Mouse (Mus musculus): ENCODE measurements at regions not wholly inside any gene's neighbourhood (a gene's known extent, or its start where the extent isn't known, plus 50 kb on each side); places are given as distances from the start of the nearest gene placed in this dataset.

GRCm38 (mm10) chr5:141054991-141055390 lies 54.6 kb upstream of the Card11 start:
- DNase-seq (ENCODE audit: low read depth, low spot score), result no peak
- no peaks in the 10 kb centered on the region for H3K27me3 ChIP-seq (ENCODE audit: control insufficient read depth, insufficient read depth, low read length, poor library complexity, severe bottlenecking)
- H3K36me3 ChIP-seq (ENCODE audit: control insufficient read depth, insufficient read depth, low read length, poor library complexity, severe bottlenecking), result no peaks in the 10 kb centered on the region

- Histone ChIP-seq H3K27me3 (ENCODE audit: control insufficient read depth, insufficient read depth, low read length, poor library complexity, severe bottlenecking) (no peaks in the 10 kb centered on the region), H3K36me3 (ENCODE audit: control insufficient read depth, insufficient read depth, low read length, poor library complexity, severe bottlenecking) (no peaks in the 10 kb centered on the region)
- peak; percentile 85 for DNase-seq (ENCODE audit: low read depth, low spot score)
These were observed 55.4 kb upstream of the Card11 start for GRCm38 (mm10) chr5:141055596-141056343.

GRCm38 (mm10) chr5:141058141-141058540 lies 57.8 kb upstream of the Card11 start:
- no peaks in the 10 kb centered on the region for H3K27me3 ChIP-seq (ENCODE audit: control insufficient read depth, insufficient read depth, low read length, poor library complexity, severe bottlenecking)
- H3K36me3 ChIP-seq (ENCODE audit: control insufficient read depth, insufficient read depth, low read length, poor library complexity, severe bottlenecking), result no peaks in the 10 kb centered on the region
- DNase-seq (ENCODE audit: low read depth, low spot score), result no peak

- Histone ChIP-seq H3K36me3 (ENCODE audit: control insufficient read depth, insufficient read depth, low read length, poor library complexity, severe bottlenecking) (no peaks in the 10 kb centered on the region), H3K27me3 (ENCODE audit: control insufficient read depth, insufficient read depth, low read length, poor library complexity, severe bottlenecking) (no peaks in the 10 kb centered on the region)
- DNase-seq (ENCODE audit: low read depth, low spot score), result no peak
These were observed 58.5 kb upstream of the Card11 start for GRCm38 (mm10) chr5:141058863-141059262.

- Histone ChIP-seq H3K36me3 (ENCODE audit: control insufficient read depth, insufficient read depth, low read length, poor library complexity, severe bottlenecking) (no peaks in the 10 kb centered on the region), H3K27me3 (ENCODE audit: control insufficient read depth, insufficient read depth, low read length, poor library complexity, severe bottlenecking) (no peaks in the 10 kb centered on the region)
- no peak for DNase-seq (ENCODE audit: low read depth, low spot score)
These were observed 61.8 kb upstream of the Card11 start for GRCm38 (mm10) chr5:141062144-141062543.

GRCm38 (mm10) chr5:141067561-141067960 lies 67.2 kb upstream of the Card11 start:
- peak; percentile 29 for DNase-seq (ENCODE audit: low read depth, low spot score)
- Histone ChIP-seq H3K36me3 (ENCODE audit: control insufficient read depth, insufficient read depth, low read length, poor library complexity, severe bottlenecking) (no peaks in the 10 kb centered on the region), H3K27me3 (ENCODE audit: control insufficient read depth, insufficient read depth, low read length, poor library complexity, severe bottlenecking) (no peaks in the 10 kb centered on the region)

GRCm38 (mm10) chr5:141074457-141074856 lies 74.1 kb upstream of the Card11 start:
- no peak for DNase-seq (ENCODE audit: low read depth, low spot score)
- H3K36me3 ChIP-seq (ENCODE audit: control insufficient read depth, insufficient read depth, low read length, poor library complexity, severe bottlenecking), result no peaks in the 10 kb centered on the region

GRCm38 (mm10) chr5:141076158-141076557 lies 75.8 kb upstream of the Card11 start:
- peak; percentile 23 for DNase-seq (ENCODE audit: low read depth, low spot score)
- no peaks in the 10 kb centered on the region for H3K36me3 ChIP-seq (ENCODE audit: control insufficient read depth, insufficient read depth, low read length, poor library complexity, severe bottlenecking)
- H3K27me3 ChIP-seq (ENCODE audit: control insufficient read depth, insufficient read depth, low read length, poor library complexity, severe bottlenecking), result no peaks in the 10 kb centered on the region

More at GRCm38 (mm10) chr5:141074457-141074856, 74.1 kb upstream of the Card11 start:
- no peaks in the 10 kb centered on the region for H3K27me3 ChIP-seq (ENCODE audit: control insufficient read depth, insufficient read depth, low read length, poor library complexity, severe bottlenecking)

- peak; percentile 71 for DNase-seq (ENCODE audit: low read depth, low spot score)
- Histone ChIP-seq H3K36me3 (ENCODE audit: control insufficient read depth, insufficient read depth, low read length, poor library complexity, severe bottlenecking) (no peaks in the 10 kb centered on the region), H3K27me3 (ENCODE audit: control insufficient read depth, insufficient read depth, low read length, poor library complexity, severe bottlenecking) (no peaks in the 10 kb centered on the region)
These were observed 76.6 kb upstream of the Card11 start for GRCm38 (mm10) chr5:141076942-141077341.

GRCm38 (mm10) chr5:141080896-141081295 lies 80.5 kb upstream of the Card11 start:
- DNase-seq (ENCODE audit: low read depth, low spot score), result peak; percentile 76
- no peaks in the 10 kb centered on the region for H3K27me3 ChIP-seq (ENCODE audit: control insufficient read depth, insufficient read depth, low read length, poor library complexity, severe bottlenecking)

GRCm38 (mm10) chr5:141084056-141084730 lies 83.8 kb upstream of the Card11 start:
- H3K36me3 ChIP-seq (ENCODE audit: control insufficient read depth, insufficient read depth, low read length, poor library complexity, severe bottlenecking), result no peaks in the 10 kb centered on the region
- no peaks in the 10 kb centered on the region for H3K27me3 ChIP-seq (ENCODE audit: control insufficient read depth, insufficient read depth, low read length, poor library complexity, severe bottlenecking)
- DNase-seq (ENCODE audit: low read depth, low spot score), result peak; percentile 69

More at GRCm38 (mm10) chr5:141080896-141081295, 80.5 kb upstream of the Card11 start:
- H3K36me3 ChIP-seq (ENCODE audit: control insufficient read depth, insufficient read depth, low read length, poor library complexity, severe bottlenecking), result no peaks in the 10 kb centered on the region

GRCm38 (mm10) chr5:141084746-141085145 lies 84.4 kb upstream of the Card11 start:
- Histone ChIP-seq H3K36me3 (ENCODE audit: control insufficient read depth, insufficient read depth, low read length, poor library complexity, severe bottlenecking) (no peaks in the 10 kb centered on the region), H3K27me3 (ENCODE audit: control insufficient read depth, insufficient read depth, low read length, poor library complexity, severe bottlenecking) (no peaks in the 10 kb centered on the region)
- peak; percentile 83 for DNase-seq (ENCODE audit: low read depth, low spot score)

- no peak for DNase-seq (ENCODE audit: low read depth, low spot score)
- Histone ChIP-seq H3K27me3 (ENCODE audit: control insufficient read depth, insufficient read depth, low read length, poor library complexity, severe bottlenecking) (no peaks in the 10 kb centered on the region), H3K36me3 (ENCODE audit: control insufficient read depth, insufficient read depth, low read length, poor library complexity, severe bottlenecking) (no peaks in the 10 kb centered on the region)
These were observed 91.3 kb upstream of the Card11 start for GRCm38 (mm10) chr5:141091676-141092075.

- Histone ChIP-seq H3K36me3 (ENCODE audit: control insufficient read depth, insufficient read depth, low read length, poor library complexity, severe bottlenecking) (no peaks in the 10 kb centered on the region), H3K27me3 (ENCODE audit: control insufficient read depth, insufficient read depth, low read length, poor library complexity, severe bottlenecking) (no peaks in the 10 kb centered on the region)
- DNase-seq (ENCODE audit: low read depth, low spot score), result peak; percentile 71
These were observed 93.3 kb upstream of the Card11 start for GRCm38 (mm10) chr5:141093641-141094040.

- no peak for DNase-seq (ENCODE audit: low read depth, low spot score)
- no peaks in the 10 kb centered on the region for H3K36me3 ChIP-seq (ENCODE audit: control insufficient read depth, insufficient read depth, low read length, poor library complexity, severe bottlenecking)
- no peaks in the 10 kb centered on the region for H3K27me3 ChIP-seq (ENCODE audit: control insufficient read depth, insufficient read depth, low read length, poor library complexity, severe bottlenecking)
These were observed 97.5 kb upstream of the Card11 start for GRCm38 (mm10) chr5:141097878-141098277.

Data from splenic B cell, adult 2 months (primary cell).